Mouse (Mus musculus) mammary gland, adult 2 months (tissue): ENCODE measurements around the gene Olfr1160. TPM values are rescaled to one million over a fixed set of nuclear protein-coding genes. Genes with fewer than 3 reads are reported as not detected.

Source experiments
- polyA plus RNA-seq: library from polyadenylated mRNA; depleted of rRNA; stranded (reverse); fragments of >200 nt; gene quantifications from 2 replicates; pipeline ENCODE4 v1.2.3, GENCODE M21; 2012; ENCODE audit warnings: low replicate concordance; rRNA removed

Gene Olfr1160
- not detected in 2 replicates for polyA plus RNA-seq

GRCm38 (mm10) chr2:88007515-88008318 is at the start of gene Olfr1160:
TSS of gene Olfr1160 (minus strand) at chr2:88008268.

GRCm38 (mm10) chr2:88051029-88051428 is 43.0 kb upstream of the Olfr1160 start, which contains the start of gene Olfr1162:
TSS of gene Olfr1162 (minus strand) at chr2:88051129.

DNA sequence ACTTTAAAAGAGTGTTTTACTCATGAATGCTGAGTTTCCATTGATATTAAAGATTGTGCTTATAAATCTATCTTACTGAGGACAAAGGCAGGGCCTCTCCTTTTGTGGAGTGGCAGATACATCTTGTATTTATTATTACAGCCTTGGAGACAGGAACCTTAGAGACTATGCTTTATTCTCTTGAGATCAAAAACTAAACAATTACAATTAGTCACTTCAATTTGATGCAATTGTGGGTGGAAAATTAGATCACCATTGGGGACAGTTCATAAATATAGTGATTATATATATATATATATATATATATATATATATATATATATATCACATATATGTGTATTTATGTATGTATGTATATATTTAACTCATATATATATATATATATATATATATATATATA is 29.5 kb upstream of the Olfr1160 start, which contains the start of gene Olfr73:
TSS of gene Olfr73 (minus strand) at position 101 of the 400 bp plus-strand sequence.

GRCm38 (mm10) chr2:88022474-88022873 is 14.4 kb upstream of the Olfr1160 start, which contains the start of gene Olfr1161:
TSS of gene Olfr1161 (plus strand) at chr2:88022774.

DNA sequence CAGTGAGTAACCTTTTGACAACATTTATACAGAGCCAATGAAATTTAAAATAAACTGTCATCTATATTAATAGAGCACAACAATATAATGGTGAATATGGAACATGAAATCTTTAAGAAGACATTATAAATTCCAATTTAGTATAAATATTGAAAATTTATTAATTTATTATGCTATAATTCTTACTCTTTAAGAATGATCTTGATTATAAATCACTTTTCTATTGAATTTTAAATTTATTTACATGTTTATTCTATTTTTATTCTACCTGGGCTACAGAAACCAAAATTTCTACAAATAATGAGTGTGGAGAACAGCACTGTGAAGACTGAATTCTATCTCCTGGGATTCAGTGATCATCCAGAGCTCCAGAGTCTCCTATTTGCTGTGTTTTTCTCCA is 18.3 kb downstream of the Olfr1160 start, which contains the start of gene Olfr1158:
TSS of gene Olfr1158 (plus strand) at position 301 of the 400 bp plus-strand sequence.

DNA sequence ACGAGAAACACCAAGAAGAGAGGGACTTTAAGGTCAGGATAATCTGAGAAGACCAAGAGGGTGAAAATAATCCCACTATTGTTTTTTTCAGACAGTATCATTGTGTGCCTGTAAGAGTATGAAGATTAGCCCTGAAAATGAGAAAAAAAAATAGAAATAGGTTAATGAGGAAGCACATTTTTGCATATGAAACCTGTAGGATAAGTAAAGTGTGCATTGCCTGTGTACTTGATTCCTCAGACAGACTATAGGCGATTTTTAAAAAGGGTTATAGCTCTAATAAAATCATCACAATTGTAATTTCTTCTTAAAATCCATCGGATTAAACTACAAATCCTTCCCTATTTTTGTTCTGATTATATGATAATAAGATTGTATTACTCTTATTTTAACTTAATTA is 33.5 kb downstream of the Olfr1160 start, which contains the start of gene Olfr74:
TSS of gene Olfr74 (minus strand) at position 101 of the 400 bp plus-strand sequence.

DNA sequence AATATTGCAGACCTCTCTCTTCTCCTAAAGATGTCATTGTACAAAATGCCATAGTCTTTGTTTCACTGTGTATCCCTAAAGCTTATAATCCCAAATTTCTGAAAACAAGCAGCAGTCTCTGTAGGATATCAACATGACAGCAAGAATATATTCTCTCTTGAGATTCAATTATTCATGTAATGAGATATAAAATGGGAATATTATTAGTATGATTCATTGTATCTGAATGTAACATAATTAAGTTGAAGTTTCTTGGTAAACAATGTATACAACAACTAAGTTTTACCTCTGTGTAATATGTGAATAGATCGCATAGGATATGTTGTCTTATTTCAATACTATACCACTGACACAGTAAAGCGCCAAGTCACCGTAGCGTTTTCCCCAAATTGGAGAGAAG is 39.9 kb downstream of the Olfr1160 start, which contains the start of gene Olfr1157:
TSS of gene Olfr1157 (minus strand) at position 101 of the 400 bp plus-strand sequence.

GRCm38 (mm10) chr2:87953000-87953399 is 55.1 kb downstream of the Olfr1160 start, which contains the start of gene Olfr1156:
TSS of gene Olfr1156 (minus strand) at chr2:87953100.

Other genes starting within 250 kb of the Olfr1160 start
- gene Olfr152, start 228.8 kb downstream of the Olfr1160 start, polyA plus RNA-seq, result not detected in 2 replicates
- not detected in 2 replicates for gene Olfr1143, start 207.7 kb downstream of the Olfr1160 start, polyA plus RNA-seq
- gene Olfr1145, start 198.4 kb downstream of the Olfr1160 start, polyA plus RNA-seq, result not detected in 2 replicates
- not detected in 2 replicates for gene Olfr1148, start 177.7 kb downstream of the Olfr1160 start, polyA plus RNA-seq
- gene Olfr1150-ps1, start 164.3 kb downstream of the Olfr1160 start, polyA plus RNA-seq, result not detected in 2 replicates
- gene Olfr1151, start 152.4 kb downstream of the Olfr1160 start, polyA plus RNA-seq, result not detected in 2 replicates
- gene Olfr1152, start 141.8 kb downstream of the Olfr1160 start, polyA plus RNA-seq, result not detected in 2 replicates
- not detected in 2 replicates for gene Olfr1153, start 113.3 kb downstream of the Olfr1160 start, polyA plus RNA-seq
- not detected in 2 replicates for gene Olfr1154, start 103.1 kb downstream of the Olfr1160 start, polyA plus RNA-seq
- not detected in 2 replicates for gene Olfr1155, start 63.1 kb downstream of the Olfr1160 start, polyA plus RNA-seq
- not detected in 2 replicates for gene Olfr1156, start 55.2 kb downstream of the Olfr1160 start, polyA plus RNA-seq
- gene Olfr1157, start 40.0 kb downstream of the Olfr1160 start, polyA plus RNA-seq, result not detected in 2 replicates
- gene Olfr74, start 33.6 kb downstream of the Olfr1160 start, polyA plus RNA-seq, result not detected in 2 replicates
- gene Olfr1158, start 18.2 kb downstream of the Olfr1160 start, polyA plus RNA-seq, result not detected in 2 replicates
- not detected in 2 replicates for gene Olfr1161, start 14.5 kb upstream of the Olfr1160 start, polyA plus RNA-seq
- gene Olfr73, start 29.4 kb upstream of the Olfr1160 start, polyA plus RNA-seq, result not detected in 2 replicates
- gene Olfr1162, start 42.9 kb upstream of the Olfr1160 start, polyA plus RNA-seq, result not detected in 2 replicates
- not detected in 2 replicates for gene Olfr1163, start 63.6 kb upstream of the Olfr1160 start, polyA plus RNA-seq
- gene Olfr1164, start 85.7 kb upstream of the Olfr1160 start, polyA plus RNA-seq, result not detected in 2 replicates
- gene Olfr1166, start 120.0 kb upstream of the Olfr1160 start, polyA plus RNA-seq, result not detected in 2 replicates
- not detected in 2 replicates for gene Olfr1167, start 146.9 kb upstream of the Olfr1160 start, polyA plus RNA-seq
- gene Olfr1168, start 173.6 kb upstream of the Olfr1160 start, polyA plus RNA-seq, result not detected in 2 replicates
- gene Olfr1170, start 220.1 kb upstream of the Olfr1160 start, polyA plus RNA-seq, result not detected in 2 replicates